Mouse (Mus musculus) cerebellum, postnatal 14 days (tissue): Measurements from ENCODE around the gene Pde1b.

ENCODE experiments used
- DNase-seq, 2 experiments: peaks; one replicate each; pipeline ENCODE4 v3.0.0; 2021; ENCODE audit warnings: mixed read lengths in 2 of 2

Gene Pde1b

DNA sequence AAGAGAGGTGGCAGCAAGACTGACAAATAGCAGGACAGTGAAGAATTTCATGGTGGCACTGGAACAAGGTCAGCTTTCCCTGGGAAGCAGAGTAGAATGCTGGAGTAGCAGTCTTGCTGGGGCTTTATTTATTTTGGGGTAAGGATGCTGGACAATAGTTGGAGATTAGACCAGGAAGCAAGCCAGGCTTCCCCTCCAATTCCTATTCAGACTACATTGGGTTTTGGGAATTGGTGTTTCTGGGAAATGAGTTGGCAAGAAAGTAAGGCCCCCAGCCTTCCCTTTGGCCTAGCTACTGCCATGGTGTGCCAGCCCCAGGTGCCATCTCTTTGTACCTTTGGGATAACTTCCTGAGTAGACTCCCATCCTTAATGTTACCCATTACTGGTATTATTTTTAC is 62.1 kb downstream of the Pde1b start, which contains the start of gene Glycam1:
TSS of gene Glycam1 (minus strand) at position 101 of the 400 bp plus-strand sequence.
- no peak for DNase-seq
